Mouse (Mus musculus): ENCODE measurements at regions not wholly inside any gene's neighbourhood (a gene's known extent, or its start where the extent isn't known, plus 50 kb on each side); places are given as distances from the start of the nearest gene placed in this dataset.

DNA sequence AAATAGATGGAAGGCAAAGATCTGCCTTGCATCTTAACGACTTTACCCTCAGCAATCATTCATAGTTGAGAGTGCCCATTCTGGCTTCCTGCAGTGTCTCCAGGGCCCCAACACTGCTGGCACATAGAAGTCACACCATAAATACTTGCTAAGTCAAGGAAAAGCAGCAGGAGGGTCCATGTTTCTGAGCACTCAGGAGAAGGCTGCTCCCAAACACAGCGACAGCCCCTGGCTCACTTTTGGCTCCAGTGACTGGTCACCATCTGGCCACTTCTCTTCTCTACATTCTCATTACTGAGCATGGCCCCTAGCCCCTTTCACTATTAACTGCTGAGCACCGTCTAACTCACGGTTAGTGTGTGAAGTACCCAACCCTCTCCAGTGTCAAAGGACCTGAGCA, 265.3 kb upstream of the Gm6657 start:
- peaks cover 3% of the 10 kb centered on the region; the same call in 1 of the 2 replicates for H3K9me3 ChIP-seq (ENCODE audit: low read length)
- TF ChIP-seq NANOG (IDR thresholded peaks at IDR 0.05; ENCODE audit: borderline replicate concordance, low read length) (no peak), CTCF (conservative IDR thresholded peaks at IDR 0.05; ENCODE audit: low read length) (no peak), POU5F1 (IDR thresholded peaks at IDR 0.05; ENCODE audit: borderline replicate concordance, low read length) (no peak)
- H3K4me1 ChIP-seq (replicated peaks; ENCODE audit: low read depth, low read length): no peaks in the 10 kb centered on the region
- no peaks in the 10 kb centered on the region for H3K27me3 ChIP-seq (ENCODE audit: insufficient read depth, low read length)
- H3K36me3 ChIP-seq (ENCODE audit: insufficient read depth, low read length): no peaks in the 10 kb centered on the region
- H3K4me3 ChIP-seq (replicated peaks; ENCODE audit: low read length): no peak overlapping the region

DNA sequence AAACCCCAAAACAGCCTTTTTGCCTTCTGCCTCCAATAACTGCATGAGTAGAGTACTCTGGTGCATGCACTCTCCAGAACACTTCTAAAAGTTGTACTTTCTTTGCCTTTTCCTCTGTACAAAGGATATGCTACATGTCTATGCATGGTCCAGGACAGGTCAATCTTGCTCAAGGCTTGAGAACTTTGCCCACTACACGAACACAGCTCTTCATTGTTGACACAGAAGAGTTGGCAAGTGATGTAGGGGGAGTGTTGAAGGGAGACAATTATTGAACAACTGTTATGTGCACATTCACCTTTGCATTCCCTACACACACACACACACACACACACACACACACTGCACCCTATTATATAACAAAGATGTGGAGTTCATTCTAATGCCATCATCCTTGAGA, 264.5 kb upstream of the Gm6657 start:
- Histone ChIP-seq H3K4me3 (replicated peaks; ENCODE audit: low read length) (no peak overlapping the region), H3K4me1 (replicated peaks; ENCODE audit: low read depth, low read length) (no peaks in the 10 kb centered on the region), H3K36me3 (ENCODE audit: insufficient read depth, low read length) (no peaks in the 10 kb centered on the region), H3K9me3 (ENCODE audit: low read length) (peaks cover 3% of the 10 kb centered on the region; the same call in 1 of the 2 replicates), H3K27me3 (ENCODE audit: insufficient read depth, low read length) (no peaks in the 10 kb centered on the region)
- TF ChIP-seq CTCF (conservative IDR thresholded peaks at IDR 0.05; ENCODE audit: low read length): no peak
- TF ChIP-seq POU5F1 (IDR thresholded peaks at IDR 0.05; ENCODE audit: borderline replicate concordance, low read length): no peak
- TF ChIP-seq NANOG (IDR thresholded peaks at IDR 0.05; ENCODE audit: borderline replicate concordance, low read length): no peak

- H3K9me3 ChIP-seq (ENCODE audit: low read length): 0 out of 2 replicates have a peak, but pooled peaks cover 2% of the 10 kb centered on the region
- H3K27me3 ChIP-seq (ENCODE audit: insufficient read depth, low read length): no peaks in the 10 kb centered on the region
These were observed 250.1 kb upstream of the Gm6657 start for GRCm38 (mm10) chr12:77943960-77944359.

DNA sequence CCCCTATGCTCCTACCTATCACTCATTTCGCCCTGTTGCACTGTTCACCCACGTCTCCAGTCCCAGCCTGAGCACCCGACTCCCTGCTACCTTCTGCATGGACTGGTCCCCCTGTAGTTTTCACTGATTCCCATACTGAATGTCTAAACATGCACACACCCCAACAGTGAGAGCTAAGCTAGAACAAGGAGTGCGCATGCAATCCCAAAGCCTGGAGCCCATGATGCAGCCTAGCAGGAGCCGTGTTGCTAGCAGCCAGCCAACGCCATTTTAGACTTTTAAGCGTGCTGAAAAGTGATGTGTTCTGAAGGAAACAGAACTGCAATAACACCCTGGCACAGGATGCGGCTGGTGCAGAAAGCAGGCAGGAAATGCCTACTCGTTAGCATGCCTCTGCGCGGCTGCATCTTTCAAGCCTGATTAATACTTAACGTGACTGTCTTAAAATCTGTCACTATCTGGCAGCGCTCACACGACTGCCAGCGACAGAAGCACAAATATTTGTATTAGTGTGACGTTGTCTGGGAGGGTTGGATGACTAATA, 244.5 kb upstream of the Gm6657 start:
- TF ChIP-seq NANOG (IDR thresholded peaks at IDR 0.05; ENCODE audit: borderline replicate concordance, low read length) (no peak), POU5F1 (IDR thresholded peaks at IDR 0.05; ENCODE audit: borderline replicate concordance, low read length) (no peak), CTCF (conservative IDR thresholded peaks at IDR 0.05; ENCODE audit: low read length) (no peak)
- no peaks in the 10 kb centered on the region for H3K4me1 ChIP-seq (replicated peaks; ENCODE audit: low read depth, low read length)
- H3K9me3 ChIP-seq (ENCODE audit: low read length): 0 out of 2 replicates have a peak, but pooled peaks cover 2% of the 10 kb centered on the region
- H3K36me3 ChIP-seq (ENCODE audit: insufficient read depth, low read length): no peaks in the 10 kb centered on the region
- H3K27me3 ChIP-seq (ENCODE audit: insufficient read depth, low read length): no peaks in the 10 kb centered on the region
- H3K4me3 ChIP-seq (replicated peaks; ENCODE audit: low read length): no peak overlapping the region

More at GRCm38 (mm10) chr12:77943960-77944359, 250.1 kb upstream of the Gm6657 start:
- TF ChIP-seq NANOG (IDR thresholded peaks at IDR 0.05; ENCODE audit: borderline replicate concordance, low read length): no peak
- TF ChIP-seq CTCF (conservative IDR thresholded peaks at IDR 0.05; ENCODE audit: low read length): no peak
- TF ChIP-seq POU5F1 (IDR thresholded peaks at IDR 0.05; ENCODE audit: borderline replicate concordance, low read length): no peak
- Histone ChIP-seq H3K36me3 (ENCODE audit: insufficient read depth, low read length) (no peaks in the 10 kb centered on the region), H3K4me1 (replicated peaks; ENCODE audit: low read depth, low read length) (no peaks in the 10 kb centered on the region), H3K4me3 (replicated peaks; ENCODE audit: low read length) (no peak overlapping the region)

GRCm38 (mm10) chr12:77952492-77952891, 241.6 kb upstream of the Gm6657 start:
- Histone ChIP-seq H3K36me3 (ENCODE audit: insufficient read depth, low read length) (no peaks in the 10 kb centered on the region), H3K4me3 (replicated peaks; ENCODE audit: low read length) (no peak overlapping the region), H3K27me3 (ENCODE audit: insufficient read depth, low read length) (no peaks in the 10 kb centered on the region), H3K9me3 (ENCODE audit: low read length) (no peaks in the 10 kb centered on the region), H3K4me1 (replicated peaks; ENCODE audit: low read depth, low read length) (no peaks in the 10 kb centered on the region)
- TF ChIP-seq CTCF (conservative IDR thresholded peaks at IDR 0.05; ENCODE audit: low read length): no peak
- TF ChIP-seq POU5F1 (IDR thresholded peaks at IDR 0.05; ENCODE audit: borderline replicate concordance, low read length): no peak
- TF ChIP-seq NANOG (IDR thresholded peaks at IDR 0.05; ENCODE audit: borderline replicate concordance, low read length): no peak

GRCm38 (mm10) chr12:77962631-77963030, 231.4 kb upstream of the Gm6657 start:
- peaks cover 20% of the 10 kb centered on the region for H3K9me3 ChIP-seq (ENCODE audit: low read length)
- TF ChIP-seq CTCF (conservative IDR thresholded peaks at IDR 0.05; ENCODE audit: low read length) (no peak), POU5F1 (IDR thresholded peaks at IDR 0.05; ENCODE audit: borderline replicate concordance, low read length) (no peak), NANOG (IDR thresholded peaks at IDR 0.05; ENCODE audit: borderline replicate concordance, low read length) (no peak)
- no peaks in the 10 kb centered on the region for H3K27me3 ChIP-seq (ENCODE audit: insufficient read depth, low read length)

GRCm38 (mm10) chr12:77968543-77968942, 225.5 kb upstream of the Gm6657 start:
- Histone ChIP-seq H3K9me3 (ENCODE audit: low read length) (peaks cover 27% of the 10 kb centered on the region), H3K36me3 (ENCODE audit: insufficient read depth, low read length) (no peaks in the 10 kb centered on the region), H3K4me1 (replicated peaks; ENCODE audit: low read depth, low read length) (peaks cover 19% of the 10 kb centered on the region), H3K27me3 (ENCODE audit: insufficient read depth, low read length) (no peaks in the 10 kb centered on the region), H3K4me3 (replicated peaks; ENCODE audit: low read length) (no peak overlapping the region)
- TF ChIP-seq POU5F1 (IDR thresholded peaks at IDR 0.05; ENCODE audit: borderline replicate concordance, low read length): no peak
- no peak for TF ChIP-seq CTCF (conservative IDR thresholded peaks at IDR 0.05; ENCODE audit: low read length)
- no peak for TF ChIP-seq NANOG (IDR thresholded peaks at IDR 0.05; ENCODE audit: borderline replicate concordance, low read length)

More at GRCm38 (mm10) chr12:77962631-77963030, 231.4 kb upstream of the Gm6657 start:
- Histone ChIP-seq H3K4me1 (replicated peaks; ENCODE audit: low read depth, low read length) (no peaks in the 10 kb centered on the region), H3K36me3 (ENCODE audit: insufficient read depth, low read length) (no peaks in the 10 kb centered on the region), H3K4me3 (replicated peaks; ENCODE audit: low read length) (no peak overlapping the region)

DNA sequence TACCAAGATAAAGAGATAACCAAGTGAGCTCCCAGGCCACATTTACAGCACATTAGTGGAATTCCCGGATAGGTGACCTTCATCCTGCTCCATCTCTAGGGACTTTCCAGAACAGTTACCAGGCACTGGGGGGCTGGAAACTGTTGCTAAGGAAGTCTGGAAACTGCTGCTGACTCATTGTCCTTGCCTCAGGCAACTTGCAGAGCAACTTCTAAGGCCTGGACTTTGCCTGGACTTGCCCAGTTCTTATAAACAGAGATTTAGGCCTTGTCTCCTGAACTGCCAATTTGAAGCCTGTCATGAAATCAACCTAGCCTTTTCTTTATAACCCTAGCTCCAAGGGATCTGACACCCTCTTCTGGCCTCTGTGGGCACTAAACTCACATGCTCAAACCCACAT, 224.0 kb upstream of the Gm6657 start:
- peaks cover 27% of the 10 kb centered on the region for H3K9me3 ChIP-seq (ENCODE audit: low read length)
- H3K4me1 ChIP-seq (replicated peaks; ENCODE audit: low read depth, low read length): peaks cover 19% of the 10 kb centered on the region
- H3K27me3 ChIP-seq (ENCODE audit: insufficient read depth, low read length): no peaks in the 10 kb centered on the region
- H3K36me3 ChIP-seq (ENCODE audit: insufficient read depth, low read length): no peaks in the 10 kb centered on the region
- TF ChIP-seq CTCF (conservative IDR thresholded peaks at IDR 0.05; ENCODE audit: low read length) (no peak), POU5F1 (IDR thresholded peaks at IDR 0.05; ENCODE audit: borderline replicate concordance, low read length) (no peak), NANOG (IDR thresholded peaks at IDR 0.05; ENCODE audit: borderline replicate concordance, low read length) (no peak)
- no peak overlapping the region for H3K4me3 ChIP-seq (replicated peaks; ENCODE audit: low read length)

GRCm38 (mm10) chr12:77972165-77972564, 221.9 kb upstream of the Gm6657 start:
- Histone ChIP-seq H3K4me3 (replicated peaks; ENCODE audit: low read length) (no peak overlapping the region), H3K27me3 (ENCODE audit: insufficient read depth, low read length) (no peaks in the 10 kb centered on the region), H3K36me3 (ENCODE audit: insufficient read depth, low read length) (no peaks in the 10 kb centered on the region), H3K9me3 (ENCODE audit: low read length) (peaks cover 24% of the 10 kb centered on the region), H3K4me1 (replicated peaks; ENCODE audit: low read depth, low read length) (peaks cover 19% of the 10 kb centered on the region)
- TF ChIP-seq CTCF (conservative IDR thresholded peaks at IDR 0.05; ENCODE audit: low read length): no peak
- no peak for TF ChIP-seq NANOG (IDR thresholded peaks at IDR 0.05; ENCODE audit: borderline replicate concordance, low read length)
- TF ChIP-seq POU5F1 (IDR thresholded peaks at IDR 0.05; ENCODE audit: borderline replicate concordance, low read length): no peak

Data from E14TG2a.4 (cell line).